In the genomic region with DNA sequence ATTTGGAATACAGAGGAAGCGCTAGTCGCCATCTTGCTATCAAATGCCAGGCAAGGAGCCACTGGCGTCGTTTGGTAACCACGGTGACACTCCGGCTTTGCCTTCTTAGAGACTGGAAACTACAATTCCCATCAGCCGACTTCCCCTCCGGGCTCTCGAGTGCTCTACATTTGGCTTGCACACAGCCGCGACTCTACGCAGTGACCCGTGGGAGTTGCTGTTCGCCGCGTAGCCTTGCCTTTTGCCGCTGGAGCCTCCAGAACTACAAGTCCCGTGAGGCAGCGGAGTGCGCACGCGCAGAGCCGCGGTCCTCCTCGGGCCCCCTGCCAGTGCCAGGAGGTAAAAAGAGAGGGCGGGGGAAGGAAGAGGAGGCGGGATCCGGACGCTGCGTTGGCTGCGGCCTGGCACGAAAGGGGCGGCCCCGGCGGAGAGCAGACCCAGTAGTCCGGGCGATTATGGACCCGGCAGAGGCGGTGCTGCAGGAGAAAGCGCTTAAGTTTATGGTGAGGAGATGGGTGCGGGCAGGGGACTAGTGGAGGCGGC, we compare ENCODE assay signal across 8 mouse cellular contexts. TPM values are rescaled to one million over a fixed set of nuclear protein-coding genes. Genes with fewer than 3 reads are reported as not detected.
DNase-seq lines count a peak whose midpoint lies in the region; ATAC-seq lines count a peak whose summit lies in the region.

A gene (plus strand): TSS at position 351 of the 543 bp plus-strand sequence.

- H3K9ac ChIP-seq in forebrain, embryonic 14.5 days (ENCODE audit: low read length): peak within 1 kb of the TSS; percentile 86
- peak within 1 kb of the TSS; percentile 74 for H3K9ac ChIP-seq in neural tube, embryonic 15.5 days (replicated peaks)

- H3K4me2 ChIP-seq in forebrain, embryonic 14.5 days (ENCODE audit: low read length): peak within 1 kb of the TSS; percentile 76
- peak within 1 kb of the TSS; percentile 66 for H3K4me2 ChIP-seq in neural tube, embryonic 15.5 days

- H3K27ac ChIP-seq in forebrain, embryonic 14.5 days (ENCODE audit: low read depth, low read length): peak within 1 kb of the TSS; percentile 95
- peak within 1 kb of the TSS; percentile 98 for H3K27ac ChIP-seq in neural tube, embryonic 15.5 days (replicated peaks)

- peak; percentile 99 for ATAC-seq in forebrain, embryonic 14.5 days
- ATAC-seq in neural tube, embryonic 15.5 days (ENCODE audit: low FRiP score): peak; percentile 97

- 0 out of 2 replicates have a peak, but pooled peaks cover 4% of the 10 kb centered on the region for H3K36me3 ChIP-seq in forebrain, embryonic 14.5 days (ENCODE audit: control insufficient read depth, insufficient read depth, low read length)
- peaks cover 3% of the 10 kb centered on the region; the same call in 1 of the 2 replicates for H3K36me3 ChIP-seq in neural tube, embryonic 15.5 days

- WGBS in forebrain, embryonic 14.5 days: under 1% methylated on average over 42 of the region's 42 CpGs
- under 1% methylated on average over 42 of the region's 42 CpGs for WGBS in neural tube, embryonic 15.5 days

- H3K4me3 ChIP-seq in forebrain, embryonic 14.5 days (ENCODE audit: low read depth, low read length): peak within 1 kb of the TSS; percentile 78
- peak within 1 kb of the TSS; percentile 92 for H3K4me3 ChIP-seq in neural tube, embryonic 15.5 days (replicated peaks)

- H3K9me3 ChIP-seq in forebrain, embryonic 14.5 days (replicated peaks; ENCODE audit: control insufficient read depth, low read length): no peaks in the 10 kb centered on the region
- no peaks in the 10 kb centered on the region for H3K9me3 ChIP-seq in neural tube, embryonic 15.5 days (replicated peaks)

- peak; percentile 100 for DNase-seq in ES-CJ7 (ENCODE audit: low read depth, low spot score)
- peak; percentile 100 for DNase-seq in cerebellum, adult 11 months
- peak; percentile 100 for DNase-seq in forebrain, embryonic 14.5 days (ENCODE audit: low spot score)
- DNase-seq in heart, postnatal 14 days: peak; percentile 100
- DNase-seq in layer of hippocampus, adult 11-12 months (ENCODE audit: low spot score): peak; percentile 100
- DNase-seq in lung, adult 18-20 months: peak; percentile 100
- peak; percentile 100 for DNase-seq in testis, postnatal 14 days (ENCODE audit: low spot score)

- 0 out of 2 replicates have a peak, but pooled peaks cover 3% of the 10 kb centered on the region for H3K27me3 ChIP-seq in forebrain, embryonic 14.5 days (replicated peaks; ENCODE audit: control insufficient read depth, insufficient read depth, low read length)
- no peaks in the 10 kb centered on the region for H3K27me3 ChIP-seq in neural tube, embryonic 15.5 days (replicated peaks)

- intact Hi-C loops in heart, postnatal 14 days (cut with DNase I): loop anchor here (5.0 kb wide), 1 partner anchor 141 kb away; no protein-coding TSS in a partner anchor

- peaks cover 10% of the 10 kb centered on the region for H3K4me1 ChIP-seq in forebrain, embryonic 14.5 days (ENCODE audit: control insufficient read depth, insufficient read depth, low read length)
- H3K4me1 ChIP-seq in neural tube, embryonic 15.5 days: peaks cover 24% of the 10 kb centered on the region

RNA-seq across cellular contexts. Expression of the gene that starts here (rescaled TPM):
- 48.1 and 58.3 TPM in 2 replicates for polyA plus RNA-seq in forebrain, embryonic 14.5 days (2014; fragmentation: Nextera tagmentation; extraction: Ambion mirVana)
- total RNA-seq in heart, postnatal 14 days (2021): 10 to 100 TPM; 20.1 to 20.8 TPM
- 64.8 and 68.2 TPM in 2 replicates for polyA plus RNA-seq in neural tube, embryonic 15.5 days (2015; fragmentation: Nextera tagmentation; extraction: Ambion mirVana)

Comparison
In these comparisons a context has a peak if more than half of its experiments do, and no peak if none do; other contexts are left out.
1. Peak in every context shown above with its lines: DNase-seq, ATAC-seq, H3K4me3 ChIP-seq and H3K27ac ChIP-seq.